Mouse (Mus musculus) forebrain, embryonic 12.5 days (tissue): ENCODE results near the gene Olfr1271. TPM values are rescaled to one million over a fixed set of nuclear protein-coding genes. Genes with fewer than 3 reads are reported as not detected.
"Not testable (repeated sequence)": the region's sequence is repeated elsewhere in the genome, so short reads cannot be mapped to it uniquely, and the experiment has no call there.

ENCODE experiments used
- ATAC-seq: fragments of 200-750 bp; cut with Nextera tagmentation; 2 replicates; pipeline ENCODE4 v1.8.0; 2017; ENCODE audit warnings: moderate TSS enrichment; ENCODE audit not compliant: low FRiP score
- H3K27ac ChIP-seq: fragments of 300-500 bp; sonication (generic); 2 replicates; pipeline ENCODE4 v1.5.1; 2016; ENCODE audit warnings: mild to moderate bottlenecking
- H3K27me3 ChIP-seq: fragments of 300-500 bp; sonication (generic); 2 replicates; pipeline ENCODE4 v1.6.1; 2016; ENCODE audit warnings: mild to moderate bottlenecking
- H3K36me3 ChIP-seq: fragments of 300-500 bp; sonication (generic); replicated peaks from 2 replicates; pipeline ENCODE4 v1.6.1; 2016; ENCODE audit warnings: mild to moderate bottlenecking
- H3K4me1 ChIP-seq: fragments of 300-500 bp; sonication (generic); 2 replicates; pipeline ENCODE4 v1.6.1; 2016
- H3K4me2 ChIP-seq: fragments of 300-500 bp; sonication (generic); 2 replicates; pipeline ENCODE4 v1.6.1; 2016; ENCODE audit warnings: mild to moderate bottlenecking, moderate library complexity
- H3K4me3 ChIP-seq: fragments of 300-500 bp; sonication (generic); replicated peaks from 2 replicates; pipeline ENCODE4 v1.5.1; 2016; ENCODE audit warnings: mild to moderate bottlenecking
- H3K9ac ChIP-seq: fragments of 300-500 bp; sonication (generic); 2 replicates; pipeline ENCODE4 v1.6.1; 2016; ENCODE audit warnings: mild to moderate bottlenecking
- H3K9me3 ChIP-seq: fragments of 300-500 bp; sonication (generic); 2 replicates; pipeline ENCODE4 v1.6.1; 2016
- WGBS: fragments of 180-500 bp; shearing (Covaris S2); methylation state at CpG from one replicate; pipeline ENCODE4 v1.1.7; 2016; 5-methylcytosine and 5-hydroxymethylcytosine counted together
- polyA plus RNA-seq: library from polyadenylated mRNA; unstranded; fragments of >200 nt; fragmentation: Nextera tagmentation; extraction: Ambion mirVana; gene quantifications from 2 replicates; pipeline ENCODE4 v1.2.1, GENCODE M21; 2016

Olfr1271 gene
- polyA plus RNA-seq: 0.03 and 0.08 TPM in 2 replicates

GRCm38 (mm10) chr2:90270932-90271331 lies at the start of gene Olfr1271:
Gene Olfr1271 (minus strand): TSS chr2:90271032.
- Histone ChIP-seq H3K27ac (no peak within 1 kb of the TSS), H3K9me3 (no peaks in the 10 kb centered on the region)
- 93% methylated on average over 2 of the region's 2 CpGs for WGBS

GRCm38 (mm10) chr2:90292741-90293140 lies 21.9 kb upstream of the Olfr1271 start, which contains the start of gene Olfr1272:
Gene Olfr1272 (minus strand): TSS chr2:90292841.
- H3K4me1 ChIP-seq: no peaks in the 10 kb centered on the region
- no peak for ATAC-seq
- 87% methylated on average over 6 of the region's 6 CpGs for WGBS

More at GRCm38 (mm10) chr2:90270932-90271331, at the start of gene Olfr1271:
- Histone ChIP-seq H3K27me3 (no peaks in the 10 kb centered on the region), H3K4me3 (no peak within 1 kb of the TSS), H3K36me3 (no peaks in the 10 kb centered on the region), H3K4me1 (no peaks in the 10 kb centered on the region), H3K4me2 (no peak within 1 kb of the TSS), H3K9ac (no peak within 1 kb of the TSS)
- ATAC-seq: no peak

GRCm38 (mm10) chr2:90257492-90257891 lies 13.3 kb downstream of the Olfr1271 start, which contains the start of gene Olfr142:
Gene Olfr142 (minus strand): TSS chr2:90257592.
- Histone ChIP-seq H3K4me1 (no peaks in the 10 kb centered on the region), H3K4me3 (no peak within 1 kb of the TSS), H3K9ac (no peak within 1 kb of the TSS), H3K9me3 (no peaks in the 10 kb centered on the region), H3K36me3 (no peaks in the 10 kb centered on the region), H3K27ac (no peak within 1 kb of the TSS), H3K27me3 (no peaks in the 10 kb centered on the region), H3K4me2 (no peak within 1 kb of the TSS)
- 97% methylated on average over 4 of the region's 4 CpGs for WGBS
- no peak for ATAC-seq

More at GRCm38 (mm10) chr2:90292741-90293140, 21.9 kb upstream of the Olfr1271 start, which contains the start of gene Olfr1272:
- Histone ChIP-seq H3K9me3 (no peaks in the 10 kb centered on the region), H3K27me3 (no peaks in the 10 kb centered on the region), H3K36me3 (no peaks in the 10 kb centered on the region), H3K9ac (no peak within 1 kb of the TSS), H3K4me2 (no peak within 1 kb of the TSS), H3K4me3 (no peak within 1 kb of the TSS), H3K27ac (no peak within 1 kb of the TSS)

GRCm38 (mm10) chr2:90224393-90224792 lies 46.4 kb downstream of the Olfr1271 start, which contains the start of gene Olfr1506:
Gene Olfr1506 (minus strand): TSS chr2:90224493.
- WGBS: no CpG with 5 or more reads among the region's 6 CpGs

More at GRCm38 (mm10) chr2:90224393-90224792, 46.4 kb downstream of the Olfr1271 start, which contains the start of gene Olfr1506:
- H3K36me3 ChIP-seq, H3K27ac ChIP-seq, H3K4me1 ChIP-seq, H3K27me3 ChIP-seq, H3K9ac ChIP-seq, H3K9me3 ChIP-seq, H3K4me3 ChIP-seq, H3K4me2 ChIP-seq, ATAC-seq: not testable (repeated sequence)

Other genes with a start within 250 kb of the Olfr1271 start
- not detected in 2 replicates for gene Olfr1264, start 245.5 kb downstream of the Olfr1271 start, polyA plus RNA-seq
- not detected in 2 replicates for gene Olfr1265, start 235.7 kb downstream of the Olfr1271 start, polyA plus RNA-seq
- not detected in 2 replicates for gene Olfr140, start 207.4 kb downstream of the Olfr1271 start, polyA plus RNA-seq
- gene Olfr1269, start 149.6 kb downstream of the Olfr1271 start, polyA plus RNA-seq: not detected in 2 replicates
- gene Olfr32, start 128.7 kb downstream of the Olfr1271 start, polyA plus RNA-seq: 0.10 TPM in 1 of 2 replicates, not detected in the other
- not detected in 2 replicates for gene Olfr1270, start 117.9 kb downstream of the Olfr1271 start, polyA plus RNA-seq
- not detected in 2 replicates for gene Olfr1506, start 46.5 kb downstream of the Olfr1271 start, polyA plus RNA-seq
- not detected in 2 replicates for gene Olfr142, start 13.4 kb downstream of the Olfr1271 start, polyA plus RNA-seq
- gene Olfr1272, start 21.8 kb upstream of the Olfr1271 start, polyA plus RNA-seq: not detected in 2 replicates
- not detected in 2 replicates for gene Gm13769, start 51.2 kb upstream of the Olfr1271 start, polyA plus RNA-seq
- gene Olfr1274-ps, start 127.7 kb upstream of the Olfr1271 start, polyA plus RNA-seq: not detected in 2 replicates